Mouse (Mus musculus): ENCODE measurements around the gene Klrg2. TPM values are rescaled to one million over a fixed set of nuclear protein-coding genes. Genes with fewer than 3 reads are reported as not detected.

The Klrg2 gene
- polyA plus RNA-seq, 1 experiment: not detected

DNA sequence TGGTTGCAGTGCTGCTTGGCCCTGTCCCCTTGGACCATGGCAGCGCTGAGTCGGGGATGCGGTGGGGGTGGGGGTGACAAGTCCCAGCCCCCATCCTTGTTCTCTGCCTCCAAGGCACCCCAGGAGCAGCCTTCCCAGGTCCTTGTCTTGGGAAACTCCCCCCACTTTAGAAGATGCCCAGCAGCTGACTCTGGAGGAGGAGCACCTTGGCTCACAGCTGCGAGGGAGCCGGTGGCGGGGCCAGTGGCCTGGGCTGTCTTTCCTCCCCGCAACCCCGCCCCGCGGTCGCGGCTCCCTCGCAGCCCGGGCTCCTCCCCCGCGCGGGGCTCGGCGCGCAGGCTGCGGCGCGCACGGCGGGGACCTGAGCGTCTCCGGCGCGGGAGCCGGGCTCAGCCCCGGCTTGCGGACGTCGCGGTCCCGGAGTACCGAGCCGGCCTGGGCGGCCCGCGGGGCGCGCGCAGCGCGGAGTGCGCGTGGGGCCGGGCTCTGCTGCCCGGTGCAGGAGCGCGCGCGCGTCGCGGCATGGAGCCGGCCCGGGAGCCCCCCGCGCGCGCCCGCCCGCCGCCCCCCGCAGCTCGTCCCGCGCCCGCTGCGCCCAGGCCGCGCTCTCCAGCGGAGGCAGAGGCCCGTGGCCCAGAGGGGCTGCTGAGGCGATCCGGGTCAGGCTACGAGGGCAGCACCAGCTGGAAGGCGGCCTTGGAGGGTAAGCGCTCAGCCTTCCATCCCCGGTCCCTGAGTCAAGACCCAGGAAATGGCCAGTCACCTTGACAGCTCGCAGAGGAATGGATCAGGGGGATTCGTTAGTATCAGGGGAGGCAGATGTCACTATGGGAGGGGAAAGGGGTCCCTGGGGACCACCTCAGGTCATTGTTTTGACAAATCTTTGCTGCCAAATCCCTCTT lies 25.9 kb upstream of the Klrg2 start, which contains the start of gene Clec2l:
Gene Clec2l, plus strand, starts transcription at position 356 of the 902 bp plus-strand sequence.
- no peaks in the 10 kb centered on the region for H3K36me3 ChIP-seq (ENCODE audit: control insufficient read depth)
- no peaks in the 10 kb centered on the region for H3K9me3 ChIP-seq (ENCODE audit: control insufficient read depth, low read length)
- no peak within 1 kb of the TSS for H3K4me3 ChIP-seq (replicated peaks)
- no peaks in the 10 kb centered on the region for H3K4me1 ChIP-seq (ENCODE audit: control insufficient read depth)
- TF ChIP-seq TAL1 (IDR thresholded peaks at IDR 0.05; ENCODE audit: low read length) (no peak), GATA1 (IDR thresholded peaks at IDR 0.05; ENCODE audit: low read length) (no peak)
- H3K27me3 ChIP-seq (ENCODE audit: control insufficient read depth): peaks cover 79% of the 10 kb centered on the region

DNA sequence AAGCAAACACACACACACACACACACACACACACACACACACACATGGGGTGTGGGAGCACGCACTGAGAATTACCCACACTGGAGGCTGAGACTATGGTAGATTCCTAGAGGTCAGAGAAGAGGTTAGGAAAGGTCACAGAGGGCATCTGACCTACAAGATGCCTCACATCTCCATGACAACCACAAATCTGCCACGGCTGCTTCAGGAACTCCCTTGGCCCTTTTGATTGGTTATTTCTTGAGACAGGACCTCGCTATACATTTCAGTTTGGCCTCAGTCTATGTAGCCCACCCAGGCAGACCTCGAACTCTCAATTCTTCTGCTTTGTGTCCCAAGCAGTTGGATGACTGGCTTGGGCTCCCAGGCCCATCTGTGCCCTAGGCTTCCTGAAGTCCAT lies 24.6 kb upstream of the Klrg2 start:
- Histone ChIP-seq H3K9me3 (ENCODE audit: control insufficient read depth, low read length) (no peaks in the 10 kb centered on the region), H3K27me3 (ENCODE audit: control insufficient read depth) (peaks cover 77% of the 10 kb centered on the region), H3K4me3 (replicated peaks) (no peak overlapping the region), H3K36me3 (ENCODE audit: control insufficient read depth) (no peaks in the 10 kb centered on the region), H3K4me1 (ENCODE audit: control insufficient read depth) (no peaks in the 10 kb centered on the region)
- no peak for TF ChIP-seq GATA1 (IDR thresholded peaks at IDR 0.05; ENCODE audit: low read length)
- TF ChIP-seq TAL1 (IDR thresholded peaks at IDR 0.05; ENCODE audit: low read length): no peak

DNA sequence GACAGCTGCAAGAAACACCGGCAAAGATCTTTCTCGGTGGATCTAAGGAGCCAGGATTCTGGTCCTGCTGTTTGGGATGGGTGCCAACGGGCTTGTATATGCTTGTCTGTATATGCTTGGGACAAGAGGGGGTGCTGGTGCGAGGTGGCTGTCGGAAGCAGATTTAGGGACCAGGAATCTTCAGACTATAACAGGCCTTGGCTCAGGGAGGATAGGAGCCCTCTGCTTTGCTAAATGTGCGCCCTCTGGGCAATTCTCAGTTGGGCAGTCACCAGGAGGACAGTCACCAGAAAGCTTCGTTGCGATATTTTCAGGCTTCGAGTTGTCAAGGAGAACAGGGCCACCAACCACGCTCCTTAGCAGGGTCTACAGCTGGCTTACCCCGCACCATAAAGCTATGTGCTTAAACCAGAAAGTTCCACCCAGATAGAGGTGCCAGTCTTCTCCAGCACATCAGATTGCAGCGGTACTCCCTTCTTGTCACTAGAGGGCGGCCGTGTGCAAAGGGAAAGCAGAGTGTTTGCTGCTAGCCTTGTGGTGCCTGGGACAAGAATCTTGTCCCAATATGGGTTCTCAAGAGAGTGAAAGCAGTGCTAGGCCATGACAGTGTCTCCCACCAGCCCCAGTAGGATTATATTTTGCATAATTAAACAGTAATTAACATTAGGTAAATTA lies 13.4 kb upstream of the Klrg2 start:
- Histone ChIP-seq H3K4me3 (replicated peaks) (no peak overlapping the region), H3K4me1 (ENCODE audit: control insufficient read depth) (peaks cover 9% of the 10 kb centered on the region), H3K27me3 (ENCODE audit: control insufficient read depth) (peaks cover 10% of the 10 kb centered on the region)

DNA sequence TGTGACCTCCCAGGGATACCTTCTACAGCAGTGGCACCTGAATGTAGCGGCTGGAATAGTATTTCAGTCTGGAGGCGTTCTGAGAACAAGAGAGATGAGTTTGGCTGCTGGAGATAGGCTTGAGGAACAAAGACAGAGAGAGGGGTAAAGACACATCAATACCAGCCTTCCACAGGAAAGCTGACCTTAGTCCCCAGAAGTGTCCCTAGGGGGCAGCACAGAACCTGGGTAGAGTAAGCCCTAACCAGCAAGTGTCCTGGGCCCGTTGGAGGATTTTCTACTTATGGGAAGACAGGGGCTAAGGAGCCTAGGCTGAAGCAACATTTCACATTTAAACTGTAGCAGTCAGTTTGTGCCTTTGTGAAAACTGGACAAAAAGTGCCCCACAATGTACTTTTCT lies 12.5 kb upstream of the Klrg2 start:
- Histone ChIP-seq H3K9me3 (ENCODE audit: control insufficient read depth, low read length) (no peaks in the 10 kb centered on the region; the same call in 1 of the 2 replicates), H3K4me3 (replicated peaks) (no peak overlapping the region), H3K27me3 (ENCODE audit: control insufficient read depth) (peaks cover 12% of the 10 kb centered on the region), H3K4me1 (ENCODE audit: control insufficient read depth) (peaks cover 11% of the 10 kb centered on the region), H3K36me3 (ENCODE audit: control insufficient read depth) (no peaks in the 10 kb centered on the region)
- TF ChIP-seq TAL1 (IDR thresholded peaks at IDR 0.05; ENCODE audit: low read length) (no peak), GATA1 (IDR thresholded peaks at IDR 0.05; ENCODE audit: low read length) (no peak)

More for the DNA sequence above, 13.4 kb upstream of the Klrg2 start:
- no peak; the same call in 1 of the 2 replicates for TF ChIP-seq GATA1 (IDR thresholded peaks at IDR 0.05; ENCODE audit: low read length)
- TF ChIP-seq TAL1 (IDR thresholded peaks at IDR 0.05; ENCODE audit: low read length): no peak
- Histone ChIP-seq H3K9me3 (ENCODE audit: control insufficient read depth, low read length) (no peaks in the 10 kb centered on the region; the same call in 1 of the 2 replicates), H3K36me3 (ENCODE audit: control insufficient read depth) (no peaks in the 10 kb centered on the region)

DNA sequence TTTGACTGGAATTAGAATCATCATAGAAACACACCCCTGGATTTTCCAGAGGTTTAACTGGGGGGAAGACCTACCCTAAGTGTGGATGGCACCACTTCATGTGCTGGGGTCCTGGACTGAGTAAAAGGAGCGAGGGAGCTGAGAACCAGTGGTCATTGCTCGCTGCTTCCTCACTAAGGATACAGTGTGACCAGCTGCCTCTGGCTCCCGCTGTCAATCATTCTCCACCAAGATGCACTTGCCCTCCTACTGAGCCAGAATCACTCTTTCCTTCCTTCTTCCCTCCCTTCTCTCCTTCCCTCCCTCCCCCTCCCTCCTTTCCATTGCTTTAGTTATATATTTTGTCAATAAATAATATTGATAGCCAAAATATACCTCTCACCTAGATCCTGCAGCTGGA lies 6.0 kb upstream of the Klrg2 start:
- H3K4me3 ChIP-seq (replicated peaks): no peak overlapping the region
- TF ChIP-seq TAL1 (IDR thresholded peaks at IDR 0.05; ENCODE audit: low read length) (no peak), GATA1 (IDR thresholded peaks at IDR 0.05; ENCODE audit: low read length) (no peak)
- no peaks in the 10 kb centered on the region; the same call in 1 of the 2 replicates for H3K9me3 ChIP-seq (ENCODE audit: control insufficient read depth, low read length)
- H3K4me1 ChIP-seq (ENCODE audit: control insufficient read depth): peaks cover 6% of the 10 kb centered on the region
- H3K27me3 ChIP-seq (ENCODE audit: control insufficient read depth): peaks cover 67% of the 10 kb centered on the region
- H3K36me3 ChIP-seq (ENCODE audit: control insufficient read depth): no peaks in the 10 kb centered on the region

DNA sequence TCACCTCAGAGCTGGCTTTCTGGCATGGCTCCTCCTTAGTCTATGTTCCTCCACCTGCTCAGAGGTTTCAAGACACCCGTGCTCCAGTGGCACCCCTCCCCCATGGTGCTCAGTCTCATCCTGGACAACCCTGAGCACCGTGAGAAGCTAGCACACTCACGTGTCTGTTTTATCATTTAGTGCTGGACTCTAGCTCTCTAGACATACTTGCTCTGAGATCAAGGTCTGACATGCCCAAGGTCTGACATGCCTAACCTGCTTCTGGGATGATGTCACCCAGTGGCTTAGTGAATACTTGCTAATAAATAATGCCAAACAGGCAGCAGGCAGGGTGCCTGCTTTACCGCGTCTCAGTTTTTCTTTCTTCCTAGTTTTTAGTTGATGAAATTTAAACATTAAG lies 5.6 kb upstream of the Klrg2 start:
- peaks cover 70% of the 10 kb centered on the region for H3K27me3 ChIP-seq (ENCODE audit: control insufficient read depth)
- no peaks in the 10 kb centered on the region for H3K36me3 ChIP-seq (ENCODE audit: control insufficient read depth)
- no peak overlapping the region for H3K4me3 ChIP-seq (replicated peaks)
- H3K9me3 ChIP-seq (ENCODE audit: control insufficient read depth, low read length): no peaks in the 10 kb centered on the region; the same call in 1 of the 2 replicates
- TF ChIP-seq TAL1 (IDR thresholded peaks at IDR 0.05; ENCODE audit: low read length) (no peak), GATA1 (IDR thresholded peaks at IDR 0.05; ENCODE audit: low read length) (no peak)
- peaks cover 6% of the 10 kb centered on the region for H3K4me1 ChIP-seq (ENCODE audit: control insufficient read depth)

DNA sequence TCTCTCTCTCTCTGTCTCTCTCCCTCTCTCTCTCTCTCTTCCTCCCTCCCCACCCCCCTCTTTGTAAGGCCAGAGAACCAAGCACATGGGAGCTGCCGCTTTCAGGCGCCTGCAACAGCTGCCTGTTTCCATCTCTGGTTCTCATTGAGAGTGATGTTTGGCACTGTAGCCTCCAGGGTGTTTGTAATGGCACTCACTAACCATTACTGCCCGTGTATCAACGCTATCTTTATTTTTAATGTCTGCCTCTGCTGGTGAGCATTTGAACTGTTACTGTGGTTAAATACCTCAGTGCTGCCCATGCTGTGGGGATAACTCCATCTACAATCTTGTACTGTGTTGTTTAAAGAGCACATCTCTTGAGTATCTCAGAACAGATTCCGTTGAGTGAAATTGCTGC lies 4.6 kb upstream of the Klrg2 start:
- peaks cover 77% of the 10 kb centered on the region for H3K27me3 ChIP-seq (ENCODE audit: control insufficient read depth)

DNA sequence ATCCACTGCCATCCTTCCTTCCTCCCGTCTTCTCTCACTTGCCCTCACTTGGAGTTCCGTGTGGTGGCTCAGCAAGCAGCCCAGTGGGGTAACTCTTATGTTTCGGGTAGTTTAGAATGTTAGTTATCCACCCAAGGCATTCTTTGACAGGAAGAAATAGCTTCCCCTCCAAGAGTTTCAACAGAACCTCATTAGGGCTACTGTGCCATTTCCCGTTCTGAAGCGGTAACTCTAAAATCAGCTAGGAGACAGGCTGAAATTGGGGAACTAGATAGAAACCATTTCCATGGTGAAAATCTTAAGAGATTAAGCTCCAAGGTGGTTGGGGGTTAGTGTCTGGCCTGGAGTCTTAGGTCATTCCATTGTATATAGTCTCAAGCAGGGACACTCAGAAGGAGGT lies 4.2 kb upstream of the Klrg2 start:
- peaks cover 78% of the 10 kb centered on the region for H3K27me3 ChIP-seq (ENCODE audit: control insufficient read depth)
- no peak for TF ChIP-seq TAL1 (IDR thresholded peaks at IDR 0.05; ENCODE audit: low read length)
- no peak for TF ChIP-seq GATA1 (IDR thresholded peaks at IDR 0.05; ENCODE audit: low read length)
- no peaks in the 10 kb centered on the region for H3K36me3 ChIP-seq (ENCODE audit: control insufficient read depth)
- no peak overlapping the region for H3K4me3 ChIP-seq (replicated peaks)
- peaks cover 19% of the 10 kb centered on the region for H3K4me1 ChIP-seq (ENCODE audit: control insufficient read depth)
- peaks cover 7% of the 10 kb centered on the region; the same call in 1 of the 2 replicates for H3K9me3 ChIP-seq (ENCODE audit: control insufficient read depth, low read length)

More for the DNA sequence above, 4.6 kb upstream of the Klrg2 start:
- no peak overlapping the region for H3K4me3 ChIP-seq (replicated peaks)
- H3K9me3 ChIP-seq (ENCODE audit: control insufficient read depth, low read length): peaks cover 5% of the 10 kb centered on the region; the same call in 1 of the 2 replicates
- TF ChIP-seq TAL1 (IDR thresholded peaks at IDR 0.05; ENCODE audit: low read length) (no peak), GATA1 (IDR thresholded peaks at IDR 0.05; ENCODE audit: low read length) (no peak)
- no peaks in the 10 kb centered on the region for H3K36me3 ChIP-seq (ENCODE audit: control insufficient read depth)
- peaks cover 15% of the 10 kb centered on the region for H3K4me1 ChIP-seq (ENCODE audit: control insufficient read depth)

DNA sequence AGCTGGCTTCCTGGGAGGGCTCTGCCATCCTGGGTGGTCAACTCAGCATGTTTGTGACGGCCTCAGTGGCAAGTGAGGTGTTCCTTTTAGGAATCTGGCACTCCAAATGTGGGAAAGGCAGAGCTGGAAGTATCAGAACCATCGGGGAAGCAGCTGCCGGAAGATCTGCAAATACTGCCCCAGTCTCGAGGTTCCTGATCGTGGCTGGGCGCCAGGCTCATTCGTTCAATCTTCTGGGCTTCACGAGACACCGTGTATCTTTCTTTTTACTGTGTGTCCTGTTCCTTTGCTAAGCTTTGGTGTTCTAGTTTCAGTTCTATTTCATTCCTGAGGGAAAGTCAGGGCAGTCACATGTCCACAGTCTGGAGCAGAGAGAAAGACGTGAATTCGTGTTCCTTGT lies 3.4 kb upstream of the Klrg2 start:
- Histone ChIP-seq H3K4me1 (ENCODE audit: control insufficient read depth) (peaks cover 22% of the 10 kb centered on the region), H3K4me3 (replicated peaks) (no peak overlapping the region), H3K9me3 (ENCODE audit: control insufficient read depth, low read length) (peaks cover 10% of the 10 kb centered on the region; the same call in 1 of the 2 replicates), H3K36me3 (ENCODE audit: control insufficient read depth) (no peaks in the 10 kb centered on the region), H3K27me3 (ENCODE audit: control insufficient read depth) (peaks cover 85% of the 10 kb centered on the region)
- TF ChIP-seq TAL1 (IDR thresholded peaks at IDR 0.05; ENCODE audit: low read length): no peak
- TF ChIP-seq GATA1 (IDR thresholded peaks at IDR 0.05; ENCODE audit: low read length): no peak
